Mouse (Mus musculus): ENCODE results near the gene Shc3. TPM values are rescaled to one million over a fixed set of nuclear protein-coding genes. Genes with fewer than 3 reads are reported as not detected.

Gene Shc3
- total and polyA plus RNA-seq, 3 experiments = not detected

DNA sequence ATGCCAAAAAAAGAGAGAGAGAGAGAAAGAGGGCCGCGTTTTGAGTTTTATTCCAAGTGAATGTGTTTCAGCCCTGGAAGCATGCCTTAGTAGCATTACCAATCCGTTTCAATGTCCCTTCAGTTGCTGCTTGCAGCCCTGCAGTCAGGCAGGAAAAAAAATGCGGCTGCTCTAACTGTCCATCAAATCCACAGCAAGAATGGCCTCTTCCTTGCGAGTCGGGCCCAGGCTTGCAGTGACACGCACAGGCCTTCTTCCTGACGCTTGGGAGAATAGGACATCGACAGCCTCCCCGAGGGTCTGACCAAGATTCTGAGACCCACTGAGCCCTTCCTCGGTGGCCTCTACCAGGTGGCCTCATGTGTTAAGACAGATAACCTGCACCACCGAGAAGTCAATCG is 718 bp downstream of the Shc3 start:
- TF ChIP-seq USF1 (IDR thresholded peaks at IDR 0.05; ENCODE audit: low read depth, low read length) (no peak), CTCF (IDR thresholded peaks at IDR 0.05 in 2 of 3, conservative IDR thresholded peaks at IDR 0.05 in 1 of 3; ENCODE audit: control insufficient read depth in 1 of 3, insufficient read depth in 1 of 3, low read depth in 2 of 3, low read length in 3 of 3, poor library complexity in 1 of 3, severe bottlenecking in 1 of 3) (no peak), KAT2A (conservative IDR thresholded peaks at IDR 0.05; ENCODE audit: low read depth, low read length) (no peak), NRF1 (IDR thresholded peaks at IDR 0.05; ENCODE audit: insufficient read depth, low read depth, low read length, poor library complexity, severe bottlenecking) (no peak), MXI1 (IDR thresholded peaks at IDR 0.05; ENCODE audit: low read depth, low read length) (no peak), ELF1 (IDR thresholded peaks at IDR 0.05; ENCODE audit: low read depth, low read length) (no peak), TCF12 (IDR thresholded peaks at IDR 0.05; ENCODE audit: low read depth, low read length) (no peak), MAX (IDR thresholded peaks at IDR 0.05; ENCODE audit: low read length) (no peak), ZKSCAN1 (IDR thresholded peaks at IDR 0.05; ENCODE audit: low read depth, low read length) (no peak), MEF2A (IDR thresholded peaks at IDR 0.05; ENCODE audit: extremely low read depth, insufficient replicate concordance, low read depth, low read length, poor library complexity, severe bottlenecking) (no peak), TBP (IDR thresholded peaks at IDR 0.05; ENCODE audit: low read depth, low read length) (no peak), JUND (IDR thresholded peaks at IDR 0.05; ENCODE audit: low read depth, low read length) (no peak), MYB (IDR thresholded peaks at IDR 0.05; ENCODE audit: low read depth, low read length) (no peak), TAL1 (IDR thresholded peaks at IDR 0.05; ENCODE audit: low read length) (no peak), MAZ (IDR thresholded peaks at IDR 0.05; ENCODE audit: low read depth, low read length) (no peak), USF2 (IDR thresholded peaks at IDR 0.05; ENCODE audit: borderline replicate concordance in 1 of 2, insufficient read depth in 1 of 2, low read depth in 1 of 2, low read length in 2 of 2) (no peak), ZMIZ1 (IDR thresholded peaks at IDR 0.05; ENCODE audit: low read depth, low read length) (no peak), RCOR1 (IDR thresholded peaks at IDR 0.05; ENCODE audit: low read depth, low read length) (no peak), EP300 (IDR thresholded peaks at IDR 0.05; ENCODE audit: low read depth in 1 of 2, low read length in 2 of 2) (no peak)
- Histone ChIP-seq H3K79me2 (ENCODE audit: control insufficient read depth, insufficient read depth, low read length, poor library complexity) (no peaks in the 10 kb centered on the region), H3K9me3 (replicated peaks; ENCODE audit: insufficient read depth, low read length) (no peaks in the 10 kb centered on the region), H3K4me1 (ENCODE audit: control insufficient read depth in 1 of 2, insufficient read depth in 2 of 2, low read length in 2 of 2) (no peaks in the 10 kb centered on the region), H3K27ac (ENCODE audit: control insufficient read depth, low read depth, low read length) (no peak overlapping the region), H3K9ac (ENCODE audit: control insufficient read depth, low read depth, low read length, poor library complexity, severe bottlenecking) (no peak overlapping the region), H3K4me3 (ENCODE audit: control insufficient read depth in 1 of 2, insufficient read depth in 1 of 2, low read depth in 2 of 2, low read length in 2 of 2) (no peak overlapping the region), H3K27me3 (ENCODE audit: control insufficient read depth in 1 of 2, insufficient read depth in 2 of 2, low read length in 2 of 2) (no peaks in the 10 kb centered on the region), H3K36me3 (ENCODE audit: control insufficient read depth in 1 of 2, insufficient read depth in 2 of 2, low read length in 2 of 2) (no peaks in the 10 kb centered on the region)
- no peak for DNase-seq (ENCODE audit: low read depth, low spot score)

DNA sequence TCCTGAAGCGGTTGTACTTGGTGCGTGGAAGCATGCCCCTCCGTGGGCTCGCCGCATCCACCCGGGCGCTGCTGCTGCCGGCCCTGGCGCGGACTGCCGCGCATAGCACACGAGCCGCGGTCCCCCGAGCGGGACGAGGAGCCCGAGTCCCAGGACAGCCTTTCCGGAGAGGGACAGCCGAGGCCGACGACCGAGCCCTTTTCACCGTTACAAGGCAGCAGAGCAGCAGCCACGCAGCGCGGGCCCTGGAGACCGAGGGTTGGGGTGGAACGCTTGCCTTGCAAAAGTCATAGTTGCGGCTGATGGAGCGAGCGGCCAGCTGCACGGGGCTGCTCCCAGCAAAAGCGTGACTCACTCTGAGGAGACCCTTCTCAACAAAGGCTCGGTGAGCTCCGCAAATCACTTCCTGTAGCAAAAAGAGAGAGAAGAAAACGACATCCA is 1.8 kb downstream of the Shc3 start:
- Histone ChIP-seq H3K27ac (ENCODE audit: control insufficient read depth, low read depth, low read length) (no peak overlapping the region), H3K9ac (ENCODE audit: control insufficient read depth, low read depth, low read length, poor library complexity, severe bottlenecking) (no peak overlapping the region), H3K4me1 (ENCODE audit: control insufficient read depth in 1 of 2, insufficient read depth in 2 of 2, low read length in 2 of 2) (no peaks in the 10 kb centered on the region), H3K4me3 (ENCODE audit: control insufficient read depth in 1 of 2, insufficient read depth in 1 of 2, low read depth in 2 of 2, low read length in 2 of 2) (no peak overlapping the region), H3K9me3 (replicated peaks; ENCODE audit: insufficient read depth, low read length) (no peaks in the 10 kb centered on the region), H3K79me2 (ENCODE audit: control insufficient read depth, insufficient read depth, low read length, poor library complexity) (no peaks in the 10 kb centered on the region), H3K27me3 (ENCODE audit: control insufficient read depth in 1 of 2, insufficient read depth in 2 of 2, low read length in 2 of 2) (no peaks in the 10 kb centered on the region), H3K36me3 (ENCODE audit: control insufficient read depth in 1 of 2, insufficient read depth in 2 of 2, low read length in 2 of 2) (no peaks in the 10 kb centered on the region)
- no peak for DNase-seq (ENCODE audit: low read depth, low spot score)
- TF ChIP-seq CHD1 (IDR thresholded peaks at IDR 0.05; ENCODE audit: low read depth, low read length) = no peak
- no peak for TF ChIP-seq NRF1 (IDR thresholded peaks at IDR 0.05; ENCODE audit: insufficient read depth, low read depth, low read length, poor library complexity, severe bottlenecking)
- no peak for TF ChIP-seq POLR2A (IDR thresholded peaks at IDR 0.05; ENCODE audit: control insufficient read depth in 1 of 2, insufficient read depth in 1 of 2, low read depth in 1 of 2, low read length in 2 of 2, poor library complexity in 1 of 2)
- no peak for TF ChIP-seq GABPA (IDR thresholded peaks at IDR 0.05; ENCODE audit: low read depth, low read length)
- no peak for TF ChIP-seq ETS1 (IDR thresholded peaks at IDR 0.05; ENCODE audit: low read depth, low read length)
- TF ChIP-seq RAD21 (IDR thresholded peaks at IDR 0.05; ENCODE audit: low read depth, low read length) = no peak
- TF ChIP-seq ZC3H11A (IDR thresholded peaks at IDR 0.05; ENCODE audit: low read depth, low read length) = no peak
- TF ChIP-seq POLR2AphosphoS5 (IDR thresholded peaks at IDR 0.05; ENCODE audit: borderline replicate concordance, low read depth, low read length) = no peak
- TF ChIP-seq MYC (IDR thresholded peaks at IDR 0.05; ENCODE audit: low read depth, low read length) = no peak
- TF ChIP-seq POLR2AphosphoS2 (IDR thresholded peaks at IDR 0.05; ENCODE audit: low read length) = no peak
- TF ChIP-seq RCOR1 (IDR thresholded peaks at IDR 0.05; ENCODE audit: low read depth, low read length) = no peak
- no peak for TF ChIP-seq GATA1 (IDR thresholded peaks at IDR 0.05; ENCODE audit: low read depth, low read length)
- TF ChIP-seq SMC3 (IDR thresholded peaks at IDR 0.05; ENCODE audit: low read depth, low read length) = no peak
- TF ChIP-seq UBTF (IDR thresholded peaks at IDR 0.05; ENCODE audit: borderline replicate concordance, insufficient read depth, low read depth, low read length) = no peak
- TF ChIP-seq ELF1 (IDR thresholded peaks at IDR 0.05; ENCODE audit: low read depth, low read length) = no peak
- TF ChIP-seq JUND (IDR thresholded peaks at IDR 0.05; ENCODE audit: low read depth, low read length) = no peak
- TF ChIP-seq KAT2A (conservative IDR thresholded peaks at IDR 0.05; ENCODE audit: low read depth, low read length) = no peak
- no peak for TF ChIP-seq TCF12 (IDR thresholded peaks at IDR 0.05; ENCODE audit: low read depth, low read length)
- no peak for TF ChIP-seq NELFE (IDR thresholded peaks at IDR 0.05; ENCODE audit: low read depth, low read length)
